Mouse (Mus musculus) hindbrain, embryonic 14.5 days (tissue): ENCODE data around the gene Dedd2. TPM values are rescaled to one million over a fixed set of nuclear protein-coding genes. Genes with fewer than 3 reads are reported as not detected.

Experiments
- ATAC-seq: fragments of 200-750 bp; cut with Nextera tagmentation; 2 replicates; pipeline ENCODE4 v1.8.0; 2017; ENCODE audit warnings: moderate number of reproducible peaks, mild to moderate bottlenecking, moderate TSS enrichment, moderate library complexity; ENCODE audit not compliant: low FRiP score
- DNase-seq: peaks from one replicate; pipeline ENCODE4 v3.0.0-alpha.2; 2015; ENCODE audit warnings: low spot score
- H3K27ac ChIP-seq: fragments of 300-500 bp; sonication (generic); 2 replicates; pipeline ENCODE4 v1.5.1; 2014; ENCODE audit warnings: mild to moderate bottlenecking, moderate library complexity
- H3K27me3 ChIP-seq: fragments of 300-500 bp; sonication (generic); 2 replicates; pipeline ENCODE4 v1.6.1; 2014; ENCODE audit warnings: mild to moderate bottlenecking, low read length, mixed read lengths; ENCODE audit not compliant: control insufficient read depth, insufficient read depth
- H3K36me3 ChIP-seq: fragments of 300-500 bp; sonication (generic); replicated peaks from 2 replicates; pipeline ENCODE4 v1.6.1; 2014; ENCODE audit not compliant: control insufficient read depth, insufficient read depth
- H3K4me1 ChIP-seq: fragments of 300-500 bp; sonication (generic); replicated peaks from 2 replicates; pipeline ENCODE4 v1.6.1; 2014; ENCODE audit warnings: antibody characterized with exemption, low read length, mixed read lengths; ENCODE audit not compliant: control insufficient read depth, insufficient read depth
- H3K4me2 ChIP-seq: fragments of 300-500 bp; sonication (generic); replicated peaks from 2 replicates; pipeline ENCODE4 v1.6.1; 2014; ENCODE audit warnings: mild to moderate bottlenecking, moderate library complexity
- H3K4me3 ChIP-seq: fragments of 300-500 bp; sonication (generic); replicated peaks from 2 replicates; pipeline ENCODE4 v1.5.1; 2014; ENCODE audit warnings: mild to moderate bottlenecking, low read length
- H3K9ac ChIP-seq: fragments of 300-500 bp; sonication (generic); 2 replicates; pipeline ENCODE4 v1.6.1; 2014
- H3K9me3 ChIP-seq: fragments of 300-500 bp; sonication (generic); 2 replicates; pipeline ENCODE4 v1.6.1; 2016; ENCODE audit warnings: low read length; ENCODE audit not compliant: control insufficient read depth
- WGBS: fragments of 180-500 bp; shearing (Covaris S2); extraction: QIAGEN DNeasy Blood & Tissue Kit; methylation state at CpG from one replicate; pipeline ENCODE4 v1.1.7; 2014; 5-methylcytosine and 5-hydroxymethylcytosine counted together
- polyA plus RNA-seq: library from polyadenylated mRNA; unstranded; fragments of >200 nt; fragmentation: Nextera tagmentation; extraction: Ambion mirVana; gene quantifications from 2 replicates; pipeline ENCODE4 v1.2.1, GENCODE M21; 2014

The Dedd2 gene
- polyA plus RNA-seq, 1 experiment from 2014 or later: 13.8 TPM

GRCm38 (mm10) chr7:25263968-25264870 is 43.8 kb upstream of the Dedd2 start:
- H3K27ac ChIP-seq: no peak overlapping the region
- H3K4me3 ChIP-seq: no peak overlapping the region
- no peak for DNase-seq
- H3K4me2 ChIP-seq: no peak overlapping the region
- ATAC-seq: no peak
- H3K4me1 ChIP-seq: peaks cover 5% of the 10 kb centered on the region
- H3K36me3 ChIP-seq: no peaks in the 10 kb centered on the region
- H3K9me3 ChIP-seq: no peaks in the 10 kb centered on the region
- H3K9ac ChIP-seq: no peak overlapping the region; the same call in 1 of the 2 replicates
- WGBS: 23% methylated on average over 17 of the region's 17 CpGs
- H3K27me3 ChIP-seq: no peaks in the 10 kb centered on the region

- ATAC-seq (no peak), DNase-seq (no peak)
- H3K27ac ChIP-seq: no peak overlapping the region
- no peaks in the 10 kb centered on the region for H3K36me3 ChIP-seq
- H3K4me1 ChIP-seq: no peaks in the 10 kb centered on the region
- H3K4me3 ChIP-seq: no peak overlapping the region
- no peaks in the 10 kb centered on the region for H3K9me3 ChIP-seq
- 54% methylated on average over 1 of the region's 1 CpGs for WGBS
- H3K4me2 ChIP-seq: no peak overlapping the region
- H3K27me3 ChIP-seq: no peaks in the 10 kb centered on the region
- H3K9ac ChIP-seq: no peak overlapping the region
These were observed 41.5 kb upstream of the Dedd2 start for GRCm38 (mm10) chr7:25261896-25262295.

DNA sequence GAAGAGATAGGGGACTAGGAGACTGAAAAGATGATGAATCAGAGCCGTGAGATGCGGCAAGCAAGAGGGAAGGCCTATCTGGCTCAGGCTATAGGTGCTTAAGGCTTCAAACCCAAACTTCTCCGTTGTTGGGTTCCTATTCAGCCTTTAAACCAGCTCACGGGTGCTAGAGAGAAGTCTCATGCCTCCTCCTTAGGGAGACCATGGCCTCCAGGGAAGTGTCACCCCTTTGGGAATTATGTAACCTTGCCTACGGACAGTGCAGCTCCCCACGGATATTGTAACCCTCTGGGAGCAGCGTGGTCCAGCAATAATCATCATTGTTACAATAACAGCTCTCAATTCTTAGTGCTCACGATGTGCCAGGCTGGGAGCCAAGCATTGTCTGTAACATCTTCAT is 31.4 kb upstream of the Dedd2 start:
- peak overlapping the region; percentile 41 for H3K9ac ChIP-seq
- peak overlapping the region; percentile 76 for H3K4me3 ChIP-seq
- H3K27ac ChIP-seq: peak overlapping the region; percentile 69
- H3K4me2 ChIP-seq: peak overlapping the region; percentile 100
- peaks cover 27% of the 10 kb centered on the region for H3K4me1 ChIP-seq
- H3K27me3 ChIP-seq: no peaks in the 10 kb centered on the region
- H3K9me3 ChIP-seq: no peaks in the 10 kb centered on the region
- 11% methylated on average over 8 of the region's 8 CpGs for WGBS
- no peaks in the 10 kb centered on the region for H3K36me3 ChIP-seq
- no peak for DNase-seq
- ATAC-seq: no peak

GRCm38 (mm10) chr7:25251071-25251791 is 30.8 kb upstream of the Dedd2 start:
- Histone ChIP-seq H3K27me3 (no peaks in the 10 kb centered on the region), H3K4me1 (peaks cover 33% of the 10 kb centered on the region), H3K9me3 (no peaks in the 10 kb centered on the region), H3K27ac (peak overlapping the region; percentile 69), H3K4me3 (peak overlapping the region; percentile 76), H3K9ac (peak overlapping the region; percentile 41), H3K4me2 (peak overlapping the region; percentile 100), H3K36me3 (no peaks in the 10 kb centered on the region)
- WGBS: 2% methylated on average over 22 of the region's 22 CpGs
- ATAC-seq (peak; percentile 15; the same call in 1 of the 2 replicates), DNase-seq (no peak)

GRCm38 (mm10) chr7:25250141-25250972 is 29.9 kb upstream of the Dedd2 start, which contains the start of gene Erf:
Gene Erf, minus strand, starts transcription at chr7:25250761.
- H3K9me3 ChIP-seq: no peaks in the 10 kb centered on the region
- H3K4me1 ChIP-seq: peaks cover 36% of the 10 kb centered on the region
- no peaks in the 10 kb centered on the region for H3K36me3 ChIP-seq
- ATAC-seq (peak; percentile 81), DNase-seq (peak; percentile 86)
- no peaks in the 10 kb centered on the region for H3K27me3 ChIP-seq
- H3K4me3 ChIP-seq: peak within 1 kb of the TSS; percentile 76
- H3K4me2 ChIP-seq: peak within 1 kb of the TSS; percentile 100
- H3K9ac ChIP-seq: peak within 1 kb of the TSS; percentile 74
- under 1% methylated on average over 76 of the region's 81 CpGs for WGBS
- peak within 1 kb of the TSS; percentile 88 for H3K27ac ChIP-seq

- peak; percentile 49; the same call in 1 of the 2 replicates for ATAC-seq
- 1% methylated on average over 41 of the region's 73 CpGs for WGBS
These were observed 29.1 kb upstream of the Dedd2 start for GRCm38 (mm10) chr7:25249314-25250140.

GRCm38 (mm10) chr7:25248846-25249313 is 28.5 kb upstream of the Dedd2 start:
- H3K9ac ChIP-seq: peak overlapping the region; percentile 74
- H3K27ac ChIP-seq: peak overlapping the region; percentile 88
- no peaks in the 10 kb centered on the region for H3K9me3 ChIP-seq
- no peaks in the 10 kb centered on the region; the same call in 1 of the 2 replicates for H3K36me3 ChIP-seq
- peak; percentile 7; the same call in 1 of the 2 replicates for ATAC-seq
- H3K4me2 ChIP-seq: peak overlapping the region; percentile 100
- peak overlapping the region; percentile 76 for H3K4me3 ChIP-seq
- DNase-seq: no peak
- peaks cover 36% of the 10 kb centered on the region for H3K4me1 ChIP-seq
- WGBS: 0% methylated on average over 25 of the region's 25 CpGs
- no peaks in the 10 kb centered on the region for H3K27me3 ChIP-seq

More at GRCm38 (mm10) chr7:25249314-25250140, 29.1 kb upstream of the Dedd2 start:
- Histone ChIP-seq H3K4me3 (peak overlapping the region; percentile 76), H3K4me2 (peak overlapping the region; percentile 100), H3K9me3 (no peaks in the 10 kb centered on the region), H3K36me3 (no peaks in the 10 kb centered on the region; the same call in 1 of the 2 replicates), H3K4me1 (peaks cover 36% of the 10 kb centered on the region), H3K9ac (peak overlapping the region; percentile 74), H3K27ac (peak overlapping the region; percentile 88), H3K27me3 (no peaks in the 10 kb centered on the region)
- peak; percentile 60 for DNase-seq
